Mouse (Mus musculus) liver, postnatal 0 days (tissue): ENCODE data around the gene Usp6nl. TPM values are rescaled to one million over a fixed set of nuclear protein-coding genes. Genes with fewer than 3 reads are reported as not detected.

Experiments used
- ATAC-seq: fragments of 200-750 bp; cut with Nextera tagmentation; 2 replicates; pipeline ENCODE4 v1.8.0; 2017; ENCODE audit warnings: mild to moderate bottlenecking, moderate library complexity
- DNase-seq: peaks from one replicate; pipeline ENCODE4 v3.0.0-alpha.2; 2016
- H3K27ac ChIP-seq: fragments of 300-500 bp; sonication (generic); 2 replicates; pipeline ENCODE4 v1.5.1; 2014; ENCODE audit warnings: antibody characterized with exemption, moderate library complexity, mild to moderate bottlenecking, low read depth
- H3K27me3 ChIP-seq: fragments of 300-500 bp; sonication (generic); 2 replicates; pipeline ENCODE4 v1.6.1; 2014; ENCODE audit warnings: low read length, control low read depth, mixed read lengths; ENCODE audit not compliant: insufficient read depth
- H3K36me3 ChIP-seq: fragments of 300-500 bp; sonication (generic); replicated peaks from 2 replicates; pipeline ENCODE4 v1.6.1; 2014; ENCODE audit warnings: mild to moderate bottlenecking, control low read depth, low read length, moderate library complexity, mixed read lengths; ENCODE audit not compliant: insufficient read depth
- H3K4me1 ChIP-seq: fragments of 300-500 bp; sonication (generic); 2 replicates; pipeline ENCODE4 v1.6.1; 2014; ENCODE audit warnings: antibody characterized with exemption, mild to moderate bottlenecking, control low read depth; ENCODE audit not compliant: insufficient read depth
- H3K4me2 ChIP-seq: fragments of 300-500 bp; sonication (generic); 2 replicates; pipeline ENCODE4 v1.6.1; 2014; ENCODE audit warnings: low read depth, mild to moderate bottlenecking, low read length, moderate library complexity, mixed read lengths
- H3K4me3 ChIP-seq: fragments of 300-500 bp; sonication (generic); 2 replicates; pipeline ENCODE4 v1.5.1; 2014; ENCODE audit warnings: low read depth, low read length
- H3K9ac ChIP-seq: fragments of 300-500 bp; sonication (generic); replicated peaks from 2 replicates; pipeline ENCODE4 v1.6.1; 2014; ENCODE audit warnings: mild to moderate bottlenecking, moderate library complexity
- H3K9me3 ChIP-seq: fragments of 300-500 bp; sonication (generic); 2 replicates; pipeline ENCODE4 v1.6.1; 2016; ENCODE audit warnings: mild to moderate bottlenecking, control low read depth, low read length, mixed read lengths
- CTCF ChIP-seq: sonication (generic); IDR thresholded peaks from 2 replicates; pipeline ENCODE4 v1.5.1; 2016; ENCODE audit warnings: antibody characterized with exemption, low read depth
- EP300 ChIP-seq: IDR thresholded peaks from 2 replicates; pipeline ENCODE4 v1.6.1; 2016; ENCODE audit warnings: antibody characterized with exemption, low read depth, mild to moderate bottlenecking
- WGBS: fragments of 180-500 bp; shearing (Covaris S2); extraction: QIAGEN DNeasy Blood & Tissue Kit; methylation state at CpG from one replicate; pipeline ENCODE4 v1.1.7; 2014; ENCODE audit not compliant: insufficient replicate concordance; 5-methylcytosine and 5-hydroxymethylcytosine counted together
- polyA plus RNA-seq: library from polyadenylated mRNA; unstranded; fragments of >200 nt; fragmentation: Nextera tagmentation; extraction: Ambion mirVana; gene quantifications from 2 replicates; pipeline ENCODE4 v1.2.1, GENCODE M21; 2015

The Usp6nl gene
- polyA plus RNA-seq, 1 experiment from 2014 or later = 4.6 TPM

DNA sequence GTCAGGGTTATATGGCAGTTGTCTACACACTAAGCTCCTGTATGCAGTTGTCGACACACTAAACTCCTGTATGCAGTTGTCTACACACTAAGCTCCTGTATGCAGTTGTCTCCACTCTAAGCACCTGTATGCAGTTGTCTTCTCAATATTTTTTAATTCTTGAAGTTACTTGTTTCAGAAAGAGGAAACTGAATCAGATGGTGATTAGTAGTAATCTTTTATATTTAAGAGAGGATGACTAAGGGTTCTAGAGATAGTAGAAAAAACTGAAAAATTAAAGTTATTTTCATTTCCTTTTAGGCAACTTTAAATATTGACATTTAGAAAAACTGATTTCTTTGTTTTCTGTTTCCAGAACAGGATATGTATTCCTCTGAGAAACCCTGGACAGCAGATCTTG, 13.5 kb downstream of the Usp6nl start:
- no peak for ATAC-seq
- H3K9ac ChIP-seq = no peak overlapping the region
- no peak overlapping the region for H3K4me3 ChIP-seq
- H3K27ac ChIP-seq = no peak overlapping the region
- 82% methylated on average over 1 of the region's 1 CpGs for WGBS
- no peak overlapping the region for H3K4me2 ChIP-seq
- H3K36me3 ChIP-seq = no peaks in the 10 kb centered on the region
- H3K9me3 ChIP-seq = no peaks in the 10 kb centered on the region
- no peak for TF ChIP-seq CTCF
- no peak for TF ChIP-seq EP300
- H3K27me3 ChIP-seq = no peaks in the 10 kb centered on the region
- peaks cover 55% of the 10 kb centered on the region for H3K4me1 ChIP-seq
- no peak for DNase-seq

DNA sequence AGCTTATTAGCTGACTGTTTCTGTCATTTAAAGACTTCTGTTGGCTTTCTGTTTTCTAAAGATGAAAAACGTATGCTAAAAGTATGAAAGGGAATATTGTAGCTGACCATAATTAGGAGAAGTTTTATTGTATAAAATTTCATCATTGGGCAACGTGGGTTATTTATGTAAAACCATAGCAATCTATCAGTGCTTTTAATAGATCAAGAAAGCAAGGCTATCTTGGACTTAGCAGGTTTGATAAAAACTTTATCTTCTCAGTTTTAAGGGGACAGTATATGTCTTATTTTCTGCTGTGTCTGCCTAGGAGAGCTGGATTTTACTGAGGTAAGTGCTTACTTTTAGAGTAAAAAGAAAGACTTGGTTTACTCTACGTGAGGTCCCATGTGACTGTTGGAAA, 14.2 kb downstream of the Usp6nl start:
- H3K9ac ChIP-seq = no peak overlapping the region
- no peak overlapping the region for H3K27ac ChIP-seq
- ATAC-seq = no peak
- peaks cover 49% of the 10 kb centered on the region for H3K4me1 ChIP-seq
- no peak overlapping the region for H3K4me2 ChIP-seq
- TF ChIP-seq EP300 (no peak), CTCF (no peak)
- H3K4me3 ChIP-seq = no peak overlapping the region
- H3K9me3 ChIP-seq = no peaks in the 10 kb centered on the region
- WGBS = 74% methylated on average over 3 of the region's 3 CpGs
- H3K36me3 ChIP-seq = no peaks in the 10 kb centered on the region
- no peaks in the 10 kb centered on the region for H3K27me3 ChIP-seq
- DNase-seq = no peak

DNA sequence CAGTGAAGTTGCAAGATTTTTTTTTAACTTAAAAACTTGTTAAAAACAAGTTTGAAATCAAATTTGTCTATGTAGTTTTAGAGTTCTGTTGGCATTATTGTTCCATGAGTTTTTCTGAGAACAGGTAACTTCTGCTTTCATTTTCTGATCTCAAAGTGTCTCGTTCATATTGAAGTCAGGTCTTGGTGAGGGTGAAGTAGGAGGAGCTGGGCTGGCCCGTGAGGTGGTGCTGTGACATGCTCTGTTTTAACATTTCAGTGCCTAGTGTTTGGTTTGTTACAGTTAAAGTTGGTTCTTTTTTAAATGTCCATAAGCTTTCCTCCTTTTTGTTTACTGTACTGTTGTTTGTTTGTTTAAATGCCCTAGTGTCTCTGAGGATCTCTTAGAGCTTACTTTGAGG, 15.0 kb downstream of the Usp6nl start:
- Histone ChIP-seq H3K9me3 (no peaks in the 10 kb centered on the region), H3K4me3 (no peak overlapping the region), H3K36me3 (no peaks in the 10 kb centered on the region), H3K9ac (no peak overlapping the region), H3K4me1 (peaks cover 48% of the 10 kb centered on the region), H3K27me3 (no peaks in the 10 kb centered on the region), H3K4me2 (no peak overlapping the region), H3K27ac (0 out of 2 replicates have a peak overlapping the region, but pooled peaks have one; percentile 1)
- ATAC-seq (no peak), DNase-seq (no peak)
- 39% methylated on average over 2 of the region's 2 CpGs for WGBS
- TF ChIP-seq EP300 (no peak), CTCF (no peak)

DNA sequence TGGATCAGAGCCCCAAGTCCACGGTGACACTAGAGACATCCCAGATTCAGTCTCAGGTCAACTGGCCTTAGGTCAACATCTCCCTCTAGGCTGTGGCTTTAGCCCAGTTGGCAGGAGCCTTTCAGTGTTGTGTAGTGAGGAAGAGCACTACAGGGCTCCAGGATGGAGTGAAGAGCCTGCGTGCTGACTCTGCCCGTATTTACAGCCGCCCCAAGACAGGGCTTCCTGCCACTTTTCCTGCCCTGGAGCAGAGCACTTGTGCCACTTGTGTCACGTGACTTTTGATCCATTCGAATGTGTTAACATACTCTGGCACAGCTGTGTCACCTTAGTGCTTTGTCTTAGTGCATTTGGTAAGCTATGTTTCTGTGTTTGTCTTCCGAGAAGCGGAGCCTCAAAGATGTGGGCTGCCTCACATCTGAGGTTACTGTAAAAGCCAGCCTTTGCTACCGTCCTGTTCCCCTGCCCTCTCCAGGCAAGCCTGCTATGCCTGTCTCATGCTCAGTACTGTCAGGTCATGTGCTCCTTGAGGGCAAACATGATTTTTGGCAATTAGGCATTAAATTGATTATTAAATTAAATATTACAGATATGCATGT, 15.7 kb downstream of the Usp6nl start:
- 56% methylated on average over 9 of the region's 9 CpGs for WGBS
- DNase-seq = no peak
- H3K4me1 ChIP-seq = peaks cover 43% of the 10 kb centered on the region
- no peak for ATAC-seq
- no peaks in the 10 kb centered on the region for H3K27me3 ChIP-seq
- H3K9ac ChIP-seq = no peak overlapping the region
- no peak overlapping the region for H3K4me3 ChIP-seq
- TF ChIP-seq CTCF = no peak
- no peak for TF ChIP-seq EP300
- H3K36me3 ChIP-seq = no peaks in the 10 kb centered on the region
- no peaks in the 10 kb centered on the region for H3K9me3 ChIP-seq
- no peak overlapping the region for H3K4me2 ChIP-seq
- no peak overlapping the region for H3K27ac ChIP-seq

DNA sequence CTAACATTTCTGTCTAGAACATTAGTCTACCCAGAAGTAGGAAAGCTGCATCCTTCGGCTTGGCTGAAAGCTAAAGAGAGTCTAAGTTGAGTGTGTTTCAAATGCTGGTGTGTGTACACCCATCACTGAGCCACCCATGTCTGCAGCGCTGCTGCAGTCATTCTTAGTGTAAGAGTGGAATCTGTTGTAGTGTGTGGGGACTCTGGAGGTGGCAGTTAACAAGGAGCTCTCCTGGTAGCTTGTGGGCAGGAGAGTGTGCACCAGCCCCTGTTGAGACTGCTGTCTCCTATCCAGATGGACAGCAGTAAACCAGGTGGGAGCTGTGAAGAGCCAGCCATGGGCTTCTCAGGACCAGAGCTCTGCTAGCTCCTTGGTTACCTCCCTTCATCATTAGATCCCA, 18.0 kb downstream of the Usp6nl start:
- Histone ChIP-seq H3K36me3 (no peaks in the 10 kb centered on the region), H3K4me3 (no peak overlapping the region), H3K9me3 (no peaks in the 10 kb centered on the region), H3K9ac (no peak overlapping the region), H3K4me1 (peaks cover 27% of the 10 kb centered on the region), H3K4me2 (no peak overlapping the region), H3K27me3 (no peaks in the 10 kb centered on the region), H3K27ac (no peak overlapping the region)
- ATAC-seq = no peak
- TF ChIP-seq EP300 (no peak), CTCF (no peak)
- no peak for DNase-seq
- WGBS = 79% methylated on average over 2 of the region's 2 CpGs

DNA sequence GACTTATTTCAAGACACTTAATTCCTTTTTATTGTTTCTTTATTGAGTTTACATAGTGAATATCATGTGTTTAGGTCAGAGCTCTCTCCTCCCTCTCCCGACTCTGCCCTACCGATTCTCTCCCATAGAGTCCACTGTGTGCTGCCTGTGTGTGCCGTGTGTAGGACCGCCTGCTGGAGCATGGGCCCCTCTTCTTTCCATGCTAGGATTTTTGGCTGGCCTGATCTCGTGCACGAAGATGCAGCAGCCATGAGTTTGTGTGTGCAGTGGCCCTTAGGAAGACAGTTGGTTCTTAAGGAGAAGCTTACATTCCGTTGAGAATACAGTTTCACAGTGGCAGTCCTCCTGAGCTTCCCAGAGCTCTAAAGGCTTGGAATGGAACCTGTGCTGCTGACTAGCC, 19.0 kb downstream of the Usp6nl start:
- Histone ChIP-seq H3K4me3 (no peak overlapping the region), H3K27me3 (no peaks in the 10 kb centered on the region), H3K9ac (no peak overlapping the region), H3K27ac (no peak overlapping the region), H3K36me3 (peaks cover 5% of the 10 kb centered on the region; the same call in 1 of the 2 replicates), H3K9me3 (no peaks in the 10 kb centered on the region), H3K4me2 (no peak overlapping the region), H3K4me1 (peaks cover 21% of the 10 kb centered on the region)
- TF ChIP-seq EP300 (no peak), CTCF (no peak)
- ATAC-seq (no peak), DNase-seq (no peak)
- 91% methylated on average over 7 of the region's 7 CpGs for WGBS
